Comparison of ENCODE assay signal across 25 mouse cellular contexts in the genomic region with DNA sequence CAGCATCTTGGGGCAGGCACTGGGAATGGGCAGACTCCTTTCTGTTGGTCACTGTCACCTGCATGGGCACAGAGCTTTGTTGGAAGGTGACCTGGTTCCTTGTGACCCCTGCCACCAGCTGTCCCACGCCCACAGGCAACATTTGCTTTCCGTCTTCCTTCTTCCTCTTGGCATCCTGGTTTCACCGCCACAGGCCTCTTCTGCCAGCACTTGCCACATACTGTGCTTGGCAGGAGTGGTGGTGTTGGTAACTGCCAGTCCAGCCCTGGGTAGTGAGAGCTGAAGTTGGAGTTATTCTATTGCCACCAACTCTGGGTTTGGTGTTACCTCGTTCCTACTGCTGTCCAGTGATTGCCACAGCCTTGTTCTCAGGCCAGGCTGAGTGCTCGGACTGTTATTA. TPM values are rescaled to one million over a fixed set of nuclear protein-coding genes. Genes with fewer than 3 reads are reported as not detected.
DNase-seq lines count a peak whose midpoint lies in the region; ATAC-seq lines count a peak whose summit lies in the region.
"Had no signal": no experiment of that assay in that cellular context is flagged by ENCODE, and none has a peak within 500 bp of the region (broad histone marks: within the 10 kb centered on the region; RNA-seq: fewer than 3 reads in every experiment).

No protein-coding gene starts in this region.

- H3K4me3 ChIP-seq in forebrain, embryonic 10.5 days, result no peak overlapping the region
- H3K4me3 ChIP-seq in forebrain, embryonic 12.5 days (replicated peaks), result no peak overlapping the region
- H3K4me3 ChIP-seq: embryonic facial prominence, embryonic 12.5 days; forebrain, embryonic 13.5 days; heart, embryonic 15.5 days; hindbrain, embryonic 12.5 days; megakaryocyte, embryonic 14.5 days; midbrain, embryonic 12.5 days; stomach, embryonic 15.5 days had no signal

- H3K27me3 ChIP-seq in forebrain, embryonic 10.5 days (ENCODE audit: poor library complexity, severe bottlenecking), result no peaks in the 10 kb centered on the region
- no peaks in the 10 kb centered on the region for H3K27me3 ChIP-seq in forebrain, embryonic 12.5 days
- H3K27me3 ChIP-seq: embryonic facial prominence, embryonic 12.5 days; forebrain, embryonic 13.5 days; heart, embryonic 15.5 days; hindbrain, embryonic 12.5 days; megakaryocyte, embryonic 14.5 days; midbrain, embryonic 12.5 days; stomach, embryonic 15.5 days had no signal

- no peaks in the 10 kb centered on the region for H3K36me3 ChIP-seq in forebrain, embryonic 10.5 days (replicated peaks)
- H3K36me3 ChIP-seq in forebrain, embryonic 12.5 days (replicated peaks), result no peaks in the 10 kb centered on the region; the same call in 1 of the 2 replicates
- H3K36me3 ChIP-seq: embryonic facial prominence, embryonic 12.5 days; heart, embryonic 15.5 days; stomach, embryonic 15.5 days had no signal

- WGBS in forebrain, embryonic 10.5 days, result 85% methylated on average over 5 of the region's 5 CpGs
- WGBS in forebrain, embryonic 12.5 days, result 85% methylated on average over 5 of the region's 5 CpGs

- no peaks in the 10 kb centered on the region for H3K9me3 ChIP-seq in forebrain, embryonic 10.5 days
- H3K9me3 ChIP-seq in forebrain, embryonic 12.5 days, result no peaks in the 10 kb centered on the region
- H3K9me3 ChIP-seq: embryonic facial prominence, embryonic 12.5 days; forebrain, embryonic 13.5 days; heart, embryonic 15.5 days; hindbrain, embryonic 12.5 days; megakaryocyte, embryonic 14.5 days; midbrain, embryonic 12.5 days; stomach, embryonic 15.5 days had no signal

- no peak for DNase-seq in forebrain, embryonic 10.5 days (ENCODE audit: extremely low spot score, low spot score)
- DNase-seq in lung, postnatal 36 days, result peak; percentile 21
- no peak for DNase-seq in lung, postnatal 4 days
- peak; percentile 55 to 73 for DNase-seq in cerebellum, postnatal 10 days
- DNase-seq in right cerebral cortex, postnatal 36 days (ENCODE audit: low spot score in 2 of 2), result no peak
- DNase-seq: adrenal gland, postnatal 25 days; B cell, adult 2 months; gastrocnemius, postnatal 14 days; kidney, adult 8-10 months; layer of hippocampus, postnatal 36 days; left cerebral cortex, postnatal 4 days; lung, embryonic 14.5 days; lung, postnatal 14 days had no signal

- 0 out of 2 replicates have a peak overlapping the region, but pooled peaks have one; percentile 25 for H3K27ac ChIP-seq in forebrain, embryonic 10.5 days
- H3K27ac ChIP-seq in forebrain, embryonic 12.5 days, result no peak overlapping the region
- H3K27ac ChIP-seq: embryonic facial prominence, embryonic 12.5 days; forebrain, embryonic 13.5 days; heart, embryonic 15.5 days; hindbrain, embryonic 12.5 days; kidney, postnatal 0 days; liver, embryonic 14.5 days; midbrain, embryonic 12.5 days; stomach, embryonic 15.5 days had no signal

- ATAC-seq in forebrain, embryonic 12.5 days (ENCODE audit: low FRiP score), result no peak
- ATAC-seq in monocyte, adult 5-6 weeks (replicated peaks; ENCODE audit: insufficient number of reproducible peaks, low FRiP score, low TSS enrichment, poor library complexity, severe bottlenecking), result no peak
- ATAC-seq: forebrain, embryonic 13.5 days; intestine, embryonic 16.5 days had no signal

- no peak overlapping the region for H3K9ac ChIP-seq in forebrain, embryonic 12.5 days
- H3K9ac ChIP-seq: embryonic facial prominence, embryonic 12.5 days; forebrain, embryonic 13.5 days; heart, embryonic 15.5 days; hindbrain, embryonic 12.5 days; liver, embryonic 14.5 days; lung, embryonic 14.5 days; midbrain, embryonic 12.5 days; stomach, embryonic 15.5 days had no signal

- H3K4me1 ChIP-seq in forebrain, embryonic 10.5 days, result peaks cover 11% of the 10 kb centered on the region
- no peaks in the 10 kb centered on the region; the same call in 1 of the 2 replicates for H3K4me1 ChIP-seq in forebrain, embryonic 12.5 days
- H3K4me1 ChIP-seq: embryonic facial prominence, embryonic 12.5 days had no signal

- H3K4me2 ChIP-seq in forebrain, embryonic 12.5 days, result no peak overlapping the region
- H3K4me2 ChIP-seq: embryonic facial prominence, embryonic 12.5 days; forebrain, embryonic 13.5 days; heart, embryonic 15.5 days; hindbrain, embryonic 12.5 days; lung, embryonic 14.5 days; midbrain, embryonic 12.5 days; stomach, embryonic 15.5 days had no signal

RNA-seq across cellular contexts. Expression of a gene that starts 37.9 kb away (rescaled TPM):
- polyA plus RNA-seq in forebrain, embryonic 10.5 days (2016; fragmentation: Nextera tagmentation; extraction: Ambion mirVana), result 16.6 and 16.8 TPM in 2 replicates
- polyA plus RNA-seq in forebrain, embryonic 12.5 days (2016; fragmentation: Nextera tagmentation; extraction: Ambion mirVana), result 34.7 and 36.7 TPM in 2 replicates
- not detected in 3 replicates for total RNA-seq in monocyte, adult 5-6 weeks (2017)

Comparison
In these comparisons a context has a peak if more than half of its experiments do, and no peak if none do; other contexts are left out.
1. DNase-seq: peak in lung, postnatal 36 days (single experiment) and cerebellum, postnatal 10 days (2 of 2); none in forebrain, embryonic 10.5 days (single experiment), lung, postnatal 4 days (0 of 2) and right cerebral cortex, postnatal 36 days (0 of 2).